In the genomic region with DNA sequence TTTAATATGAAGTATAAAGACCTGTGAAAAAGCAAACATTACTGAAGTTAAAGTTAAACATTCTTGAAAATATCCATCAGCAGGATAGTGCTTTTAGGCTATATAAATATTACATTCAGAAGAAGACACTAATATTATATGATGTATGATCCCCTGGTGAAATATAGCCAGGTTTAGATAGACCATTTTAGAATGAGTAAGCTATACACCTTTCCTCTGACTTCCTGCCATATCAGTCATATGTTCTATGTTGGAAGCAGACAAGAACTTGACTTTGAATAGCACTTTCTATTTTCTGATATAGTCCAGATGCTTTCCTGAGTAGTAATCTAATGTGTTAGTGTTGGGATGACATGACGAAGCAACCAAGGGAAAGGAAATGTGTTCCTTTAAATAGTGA, we compare ENCODE assay signal across 27 mouse cellular contexts.
DNase-seq lines count a peak whose midpoint lies in the region; ATAC-seq and TF ChIP-seq lines count a peak whose summit lies in the region.
"Had no signal": no experiment of that assay in that cellular context is flagged by ENCODE, and none has a peak within 500 bp of the region (broad histone marks: within the 10 kb centered on the region; RNA-seq: fewer than 3 reads in every experiment).

No protein-coding gene starts in this region.

- no peaks in the 10 kb centered on the region for H3K4me1 ChIP-seq in intestine, embryonic 15.5 days (replicated peaks)
- H3K4me1 ChIP-seq in intestine, postnatal 0 days (replicated peaks; ENCODE audit: control insufficient read depth, insufficient read depth, low read length) = no peaks in the 10 kb centered on the region
- no peaks in the 10 kb centered on the region for H3K4me1 ChIP-seq in stomach, embryonic 15.5 days
- H3K4me1 ChIP-seq: embryonic facial prominence, embryonic 12.5 days; embryonic facial prominence, embryonic 15.5 days; heart, embryonic 12.5 days; heart, embryonic 15.5 days; hindbrain, embryonic 10.5 days; hindbrain, embryonic 13.5 days had no signal

- no peaks in the 10 kb centered on the region for H3K36me3 ChIP-seq in intestine, embryonic 15.5 days
- H3K36me3 ChIP-seq in intestine, postnatal 0 days (ENCODE audit: control insufficient read depth, insufficient read depth) = no peaks in the 10 kb centered on the region
- H3K36me3 ChIP-seq in stomach, embryonic 15.5 days = no peaks in the 10 kb centered on the region
- H3K36me3 ChIP-seq: embryonic facial prominence, embryonic 12.5 days; embryonic facial prominence, embryonic 15.5 days; heart, embryonic 12.5 days; heart, embryonic 15.5 days; hindbrain, embryonic 10.5 days; hindbrain, embryonic 13.5 days had no signal

- H3K27me3 ChIP-seq in intestine, embryonic 15.5 days (replicated peaks) = no peaks in the 10 kb centered on the region
- no peaks in the 10 kb centered on the region for H3K27me3 ChIP-seq in intestine, postnatal 0 days (replicated peaks; ENCODE audit: control insufficient read depth, insufficient read depth, low read length)
- no peaks in the 10 kb centered on the region for H3K27me3 ChIP-seq in stomach, embryonic 15.5 days (replicated peaks)
- H3K27me3 ChIP-seq: embryonic facial prominence, embryonic 12.5 days; embryonic facial prominence, embryonic 15.5 days; heart, embryonic 12.5 days; heart, embryonic 15.5 days; hindbrain, embryonic 13.5 days; Patski had no signal

- H3K27ac ChIP-seq in intestine, embryonic 15.5 days = no peak overlapping the region
- no peak overlapping the region for H3K27ac ChIP-seq in intestine, postnatal 0 days (ENCODE audit: low read depth, low read length)
- H3K27ac ChIP-seq in stomach, embryonic 15.5 days = no peak overlapping the region
- H3K27ac ChIP-seq: embryonic facial prominence, embryonic 12.5 days; embryonic facial prominence, embryonic 15.5 days; gastrocnemius, adult 2 months; heart, embryonic 15.5 days; hindbrain, embryonic 10.5 days; hindbrain, embryonic 13.5 days had no signal

- 38% methylated on average over 1 of the region's 1 CpGs for WGBS in intestine, embryonic 15.5 days
- WGBS in intestine, postnatal 0 days = 64% methylated on average over 1 of the region's 1 CpGs
- WGBS in stomach, embryonic 15.5 days = 42% methylated on average over 1 of the region's 1 CpGs

- H3K9me3 ChIP-seq in intestine, embryonic 15.5 days = no peaks in the 10 kb centered on the region
- no peaks in the 10 kb centered on the region for H3K9me3 ChIP-seq in intestine, postnatal 0 days (ENCODE audit: control insufficient read depth)
- H3K9me3 ChIP-seq in stomach, embryonic 15.5 days = no peaks in the 10 kb centered on the region
- H3K9me3 ChIP-seq: embryonic facial prominence, embryonic 12.5 days; embryonic facial prominence, embryonic 15.5 days; heart, embryonic 12.5 days; heart, embryonic 15.5 days; hindbrain, embryonic 10.5 days; hindbrain, embryonic 13.5 days had no signal

- no peak overlapping the region for H3K4me3 ChIP-seq in intestine, embryonic 15.5 days (replicated peaks)
- no peak overlapping the region for H3K4me3 ChIP-seq in intestine, postnatal 0 days (ENCODE audit: low read depth, low read length)
- H3K4me3 ChIP-seq in stomach, embryonic 15.5 days (replicated peaks) = no peak overlapping the region
- H3K4me3 ChIP-seq: embryonic facial prominence, embryonic 12.5 days; embryonic facial prominence, embryonic 15.5 days; gastrocnemius, adult 2 months; heart, embryonic 12.5 days; heart, embryonic 15.5 days; hindbrain, embryonic 10.5 days; hindbrain, embryonic 13.5 days had no signal

- no peak overlapping the region for H3K4me2 ChIP-seq in intestine, embryonic 15.5 days (replicated peaks)
- no peak overlapping the region for H3K4me2 ChIP-seq in intestine, postnatal 0 days (replicated peaks; ENCODE audit: low read depth)
- H3K4me2 ChIP-seq in stomach, embryonic 15.5 days = no peak overlapping the region
- H3K4me2 ChIP-seq: embryonic facial prominence, embryonic 12.5 days; embryonic facial prominence, embryonic 15.5 days; heart, embryonic 12.5 days; heart, embryonic 15.5 days; hindbrain, embryonic 13.5 days had no signal

- peak; percentile 12 for DNase-seq in heart, adult 8-10 months (ENCODE audit: low spot score)
- DNase-seq in heart, postnatal 25 days (ENCODE audit: low spot score) = no peak
- no peak for DNase-seq in left cerebral cortex, postnatal 36 days (ENCODE audit: low spot score in 2 of 2)
- DNase-seq: adrenal gland, postnatal 10 days; adrenal gland, postnatal 36 days; cerebellum, adult 11 months; cerebellum, adult 2 months; cerebellum, adult 9-11 months; cerebellum, postnatal 25 days; forebrain, postnatal 0 days; gastrocnemius, adult 2 months; gastrocnemius, postnatal 14 days; heart, adult 11 months; heart, postnatal 36 days had no signal

- peak; percentile 41; the same call in 1 of the 2 replicates for ATAC-seq in intestine, embryonic 15.5 days
- ATAC-seq in intestine, postnatal 0 days = no peak
- peak; percentile 53; the same call in 1 of the 2 replicates for ATAC-seq in stomach, embryonic 15.5 days (ENCODE audit: insufficient read depth, low FRiP score, low read depth)
- ATAC-seq: forebrain, embryonic 14.5 days; forebrain, postnatal 0 days; hindbrain, embryonic 16.5 days; inflammation-experienced regulatory T-cells, adult 6 months; Patski had no signal

- TF ChIP-seq CTCF in intestine, postnatal 0 days (IDR thresholded peaks at IDR 0.05; ENCODE audit: low read depth) = no peak

- intact Hi-C loops in heart, postnatal 25 days (cut with DNase I) = no loop called here
- intact Hi-C loops in left cerebral cortex, postnatal 36 days (cut with DNase I) = no loop called here

- no peak overlapping the region for H3K9ac ChIP-seq in intestine, embryonic 15.5 days
- no peak overlapping the region for H3K9ac ChIP-seq in intestine, postnatal 0 days (ENCODE audit: low read depth, low read length)
- H3K9ac ChIP-seq in stomach, embryonic 15.5 days = no peak overlapping the region
- H3K9ac ChIP-seq: embryonic facial prominence, embryonic 12.5 days; embryonic facial prominence, embryonic 15.5 days; forebrain, postnatal 0 days; heart, embryonic 12.5 days; heart, embryonic 15.5 days; hindbrain, embryonic 13.5 days had no signal
